Mouse (Mus musculus): ENCODE data around the gene Gdpd5.
A peak's percentile ranks its signal among the peaks of the same experiment; 100 is the strongest.

The Gdpd5 gene

GRCm38 (mm10) chr7:99407598-99407997 is 26.4 kb downstream of the Gdpd5 start:
- DNase-seq = no peak

- peak; percentile 49 for DNase-seq
Measured at GRCm38 (mm10) chr7:99409441-99410222, 28.4 kb downstream of the Gdpd5 start.

- DNase-seq = no peak
Measured at GRCm38 (mm10) chr7:99410315-99410714, 29.1 kb downstream of the Gdpd5 start.

GRCm38 (mm10) chr7:99411047-99411779 is 30.0 kb downstream of the Gdpd5 start:
- no peak for DNase-seq

GRCm38 (mm10) chr7:99415045-99415444 is 33.8 kb downstream of the Gdpd5 start:
- no peak for DNase-seq

- DNase-seq = no peak
Measured at GRCm38 (mm10) chr7:99419311-99419710, 38.1 kb downstream of the Gdpd5 start.

- DNase-seq = no peak
Measured at GRCm38 (mm10) chr7:99421006-99421405, 39.8 kb downstream of the Gdpd5 start.

GRCm38 (mm10) chr7:99424538-99425155 is 43.4 kb downstream of the Gdpd5 start:
- no peak for DNase-seq

- DNase-seq = no peak
Measured at GRCm38 (mm10) chr7:99425706-99426105, 44.5 kb downstream of the Gdpd5 start.

GRCm38 (mm10) chr7:99427031-99427430 is 45.8 kb downstream of the Gdpd5 start:
- no peak for DNase-seq

- no peak for DNase-seq
Measured at GRCm38 (mm10) chr7:99427987-99428386, 46.8 kb downstream of the Gdpd5 start.

- DNase-seq = no peak
Measured at GRCm38 (mm10) chr7:99428836-99429235, 47.6 kb downstream of the Gdpd5 start.

- DNase-seq = no peak
Measured at GRCm38 (mm10) chr7:99429786-99430185, 48.6 kb downstream of the Gdpd5 start.

- DNase-seq = no peak
Measured at GRCm38 (mm10) chr7:99430246-99430645, 49.0 kb downstream of the Gdpd5 start.

GRCm38 (mm10) chr7:99432248-99432647 is 51.0 kb downstream of the Gdpd5 start:
- DNase-seq = peak; percentile 66

- no peak for DNase-seq
Measured at GRCm38 (mm10) chr7:99432863-99433262, 51.6 kb downstream of the Gdpd5 start.

- no peak for DNase-seq
Measured at GRCm38 (mm10) chr7:99434672-99435250, 53.5 kb downstream of the Gdpd5 start.

GRCm38 (mm10) chr7:99436530-99436929 is 55.3 kb downstream of the Gdpd5 start:
- no peak for DNase-seq

- DNase-seq = no peak
Measured at GRCm38 (mm10) chr7:99438881-99439280, 57.7 kb downstream of the Gdpd5 start.

GRCm38 (mm10) chr7:99441534-99442072 is 60.4 kb downstream of the Gdpd5 start:
- DNase-seq = no peak

GRCm38 (mm10) chr7:99443164-99443563 is 62.0 kb downstream of the Gdpd5 start:
- DNase-seq = no peak

- DNase-seq = no peak
Measured at GRCm38 (mm10) chr7:99444012-99444411, 62.8 kb downstream of the Gdpd5 start.

GRCm38 (mm10) chr7:99445833-99446232 is 64.6 kb downstream of the Gdpd5 start:
- DNase-seq = no peak
